Mouse (Mus musculus): Measurements from ENCODE around the gene Cgas. TPM values are rescaled to one million over a fixed set of nuclear protein-coding genes. Genes with fewer than 3 reads are reported as not detected.

Gene Cgas
- polyA plus RNA-seq, 1 experiment from 2014 or later, result 0.69 TPM

DNA sequence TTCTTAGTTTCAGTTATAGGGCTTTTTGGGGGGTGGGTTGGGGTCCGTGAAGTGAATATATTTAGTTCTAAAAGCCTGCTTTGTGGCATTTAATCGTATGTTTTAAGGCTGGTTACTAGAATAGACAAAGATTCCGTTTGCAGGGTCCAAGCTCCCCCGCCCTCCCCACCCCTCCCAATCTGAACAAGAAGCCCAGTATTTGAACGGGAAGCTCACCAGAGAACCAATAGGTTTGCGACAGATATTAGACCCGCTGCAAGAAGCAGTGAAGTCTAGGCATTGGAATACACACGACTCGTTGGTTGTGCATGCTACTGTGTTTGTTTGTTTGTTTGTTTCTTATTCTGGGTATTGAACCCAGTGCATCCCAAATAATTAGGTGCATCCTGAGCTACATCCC, 46.5 kb downstream of the Cgas start:
- H3K4me3 ChIP-seq (replicated peaks), result no peak overlapping the region
- WGBS, result 66% methylated on average over 9 of the region's 9 CpGs
- 0 out of 2 replicates have a peak overlapping the region, but pooled peaks have one; percentile 54 for H3K4me2 ChIP-seq
- H3K4me1 ChIP-seq, result peaks cover 5% of the 10 kb centered on the region
- ATAC-seq (ENCODE audit: low FRiP score), result no peak
- H3K27me3 ChIP-seq, result peaks cover 58% of the 10 kb centered on the region
- H3K9ac ChIP-seq, result no peak overlapping the region
- H3K36me3 ChIP-seq (replicated peaks), result no peaks in the 10 kb centered on the region
- no peaks in the 10 kb centered on the region for H3K9me3 ChIP-seq
- H3K27ac ChIP-seq, result no peak overlapping the region

DNA sequence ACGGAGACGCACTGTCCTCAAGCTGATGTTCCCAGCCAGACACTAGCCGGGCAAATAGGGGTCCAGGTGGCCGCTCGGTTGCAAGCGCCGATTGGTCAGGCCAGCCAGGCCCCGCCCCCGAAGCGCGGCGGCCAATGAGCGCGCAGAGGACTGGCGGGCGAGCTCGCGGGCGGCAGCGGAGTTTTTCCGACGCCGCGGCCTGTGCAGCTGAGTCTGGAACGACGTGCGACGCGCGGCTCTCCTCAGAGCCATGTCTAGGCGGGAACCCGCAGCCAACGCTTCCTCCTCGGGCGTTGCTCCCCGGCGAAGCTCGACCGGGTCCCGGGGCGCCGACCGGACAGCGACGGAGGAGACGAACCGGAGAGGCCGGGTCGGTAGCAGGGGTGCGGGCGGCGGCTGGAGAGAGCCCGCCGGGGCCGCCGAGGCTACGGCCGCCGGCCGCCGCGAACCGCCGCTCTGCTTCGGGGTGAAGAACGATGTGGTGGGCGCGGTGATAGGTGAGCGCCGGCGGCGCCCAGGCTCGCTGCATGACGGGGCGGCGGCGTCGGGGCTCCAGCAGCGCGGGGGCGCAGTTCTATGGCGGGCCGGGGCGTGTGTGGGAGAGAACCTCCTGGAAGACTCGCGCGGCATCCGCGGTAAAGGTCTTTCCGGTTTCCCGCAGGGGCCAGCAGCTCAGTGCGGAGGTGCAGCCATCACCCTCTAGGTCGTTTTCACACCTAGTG, 47.2 kb downstream of the Cgas start, which contains the start of gene Ddx43:
TSS of gene Ddx43 (plus strand) at position 148 of the 722 bp plus-strand sequence.
- Histone ChIP-seq H3K4me2 (peak within 1 kb of the TSS; percentile 54), H3K4me1 (peaks cover 5% of the 10 kb centered on the region), H3K9me3 (no peaks in the 10 kb centered on the region), H3K27me3 (peaks cover 59% of the 10 kb centered on the region), H3K27ac (no peak within 1 kb of the TSS), H3K9ac (peak within 1 kb of the TSS; percentile 29; the same call in 1 of the 2 replicates), H3K4me3 (replicated peaks) (peak within 1 kb of the TSS; percentile 38), H3K36me3 (replicated peaks) (no peaks in the 10 kb centered on the region)
- WGBS, result 5% methylated on average over 79 of the region's 93 CpGs
- ATAC-seq (ENCODE audit: low FRiP score), result peak; percentile 97

GRCm38 (mm10) chr9:78395244-78395629, 47.8 kb downstream of the Cgas start:
- ATAC-seq (ENCODE audit: low FRiP score), result peak; percentile 36; the same call in 1 of the 2 replicates
- H3K9me3 ChIP-seq, result no peaks in the 10 kb centered on the region
- H3K36me3 ChIP-seq (replicated peaks), result no peaks in the 10 kb centered on the region
- peaks cover 5% of the 10 kb centered on the region for H3K4me1 ChIP-seq
- H3K9ac ChIP-seq, result no peak overlapping the region
- H3K27me3 ChIP-seq, result peaks cover 60% of the 10 kb centered on the region
- no peak overlapping the region for H3K27ac ChIP-seq
- peak overlapping the region; percentile 54 for H3K4me2 ChIP-seq
- peak overlapping the region; percentile 38 for H3K4me3 ChIP-seq (replicated peaks)
- WGBS, result 40% methylated on average over 11 of the region's 11 CpGs

- no peak overlapping the region for H3K27ac ChIP-seq
- no peak for ATAC-seq (ENCODE audit: low FRiP score)
- H3K4me1 ChIP-seq, result peaks cover 5% of the 10 kb centered on the region
- H3K36me3 ChIP-seq (replicated peaks), result no peaks in the 10 kb centered on the region
- whole genome bisulfite sequencing, result 66% methylated on average over 7 of the region's 7 CpGs
- H3K9me3 ChIP-seq, result no peaks in the 10 kb centered on the region
- H3K27me3 ChIP-seq, result peaks cover 60% of the 10 kb centered on the region
- H3K4me2 ChIP-seq, result no peak overlapping the region
- no peak overlapping the region for H3K4me3 ChIP-seq (replicated peaks)
- H3K9ac ChIP-seq, result no peak overlapping the region
These were observed 48.4 kb downstream of the Cgas start for GRCm38 (mm10) chr9:78394602-78395001.

DNA sequence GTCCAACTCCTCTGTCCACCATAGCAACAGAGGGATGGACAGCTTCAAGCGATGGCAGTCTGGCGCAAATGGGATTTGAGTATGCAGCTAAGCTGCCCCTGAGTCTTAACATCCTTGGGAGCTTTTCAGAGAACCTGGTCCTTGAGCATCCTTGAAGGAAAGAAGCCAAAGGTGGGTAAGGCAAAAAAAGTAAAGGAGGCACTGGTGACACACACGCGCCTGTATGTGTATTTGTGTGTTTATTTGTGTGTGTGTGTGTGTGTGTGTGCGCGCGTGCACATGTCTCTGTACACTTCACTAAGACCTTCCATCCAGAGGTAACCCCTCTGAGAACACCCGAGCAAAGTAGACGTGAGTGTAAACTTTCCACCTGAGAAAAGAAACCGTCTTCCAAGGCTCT, 49.3 kb downstream of the Cgas start:
- peaks cover 5% of the 10 kb centered on the region for H3K4me1 ChIP-seq
- no peaks in the 10 kb centered on the region for H3K9me3 ChIP-seq
- H3K9ac ChIP-seq, result no peak overlapping the region
- H3K4me3 ChIP-seq (replicated peaks), result no peak overlapping the region
- no peak overlapping the region for H3K4me2 ChIP-seq
- 86% methylated on average over 10 of the region's 10 CpGs for WGBS
- peaks cover 60% of the 10 kb centered on the region for H3K27me3 ChIP-seq
- no peaks in the 10 kb centered on the region for H3K36me3 ChIP-seq (replicated peaks)
- ATAC-seq (ENCODE audit: low FRiP score), result no peak
- H3K27ac ChIP-seq, result no peak overlapping the region

- WGBS, result 61% methylated on average over 5 of the region's 5 CpGs
- ATAC-seq (ENCODE audit: low FRiP score), result no peak
- Histone ChIP-seq H3K4me2 (no peak overlapping the region), H3K27me3 (peaks cover 30% of the 10 kb centered on the region), H3K27ac (no peak overlapping the region), H3K9ac (no peak overlapping the region), H3K36me3 (replicated peaks) (no peaks in the 10 kb centered on the region), H3K4me3 (replicated peaks) (no peak overlapping the region), H3K9me3 (no peaks in the 10 kb centered on the region), H3K4me1 (no peaks in the 10 kb centered on the region)
These were observed 53.1 kb downstream of the Cgas start for GRCm38 (mm10) chr9:78389981-78390380.

GRCm38 (mm10) chr9:78386947-78387346, 56.1 kb downstream of the Cgas start:
- Histone ChIP-seq H3K36me3 (replicated peaks) (no peaks in the 10 kb centered on the region), H3K4me3 (replicated peaks) (no peak overlapping the region), H3K27me3 (peaks cover 3% of the 10 kb centered on the region; the same call in 1 of the 2 replicates), H3K9me3 (no peaks in the 10 kb centered on the region), H3K4me2 (no peak overlapping the region), H3K27ac (no peak overlapping the region), H3K4me1 (no peaks in the 10 kb centered on the region), H3K9ac (no peak overlapping the region)
- 86% methylated on average over 7 of the region's 7 CpGs for WGBS
- ATAC-seq (ENCODE audit: low FRiP score), result no peak

- 0 out of 2 replicates have a peak, but pooled peaks cover 2% of the 10 kb centered on the region for H3K27me3 ChIP-seq
- 49% methylated on average over 3 of the region's 3 CpGs for WGBS
These were observed 57.1 kb downstream of the Cgas start for GRCm38 (mm10) chr9:78385893-78386292.

More at GRCm38 (mm10) chr9:78385893-78386292, 57.1 kb downstream of the Cgas start:
- Histone ChIP-seq H3K9ac (no peak overlapping the region), H3K4me1 (no peaks in the 10 kb centered on the region), H3K4me3 (replicated peaks) (no peak overlapping the region), H3K9me3 (no peaks in the 10 kb centered on the region), H3K4me2 (no peak overlapping the region), H3K27ac (no peak overlapping the region), H3K36me3 (replicated peaks) (no peaks in the 10 kb centered on the region)
- ATAC-seq (ENCODE audit: low FRiP score), result no peak

Small RNAs within 50 kb of the gene (microRNA-seq; reads per million reads assigned to microRNA genes)
- not detected for gene Gm26377

Other genes with a start within 250 kb of the Cgas start
- gene Gsta1, start 212.6 kb downstream of the Cgas start, polyA plus RNA-seq (2016; fragmentation: Nextera tagmentation; extraction: Ambion mirVana), result not detected in 2 replicates
- gene Gm3776, start 186.1 kb downstream of the Cgas start, polyA plus RNA-seq (2016; fragmentation: Nextera tagmentation; extraction: Ambion mirVana), result not detected in 2 replicates
- gene Gm10639, start 153.3 kb downstream of the Cgas start, polyA plus RNA-seq (2016; fragmentation: Nextera tagmentation; extraction: Ambion mirVana), result not detected in 2 replicates
- gene Omt2a, start 128.4 kb downstream of the Cgas start, polyA plus RNA-seq (2016; fragmentation: Nextera tagmentation; extraction: Ambion mirVana), result not detected in 2 replicates
- not detected in 2 replicates for gene Omt2b, start 115.6 kb downstream of the Cgas start, polyA plus RNA-seq (2016; fragmentation: Nextera tagmentation; extraction: Ambion mirVana)
- gene Gsta2, start 87.4 kb downstream of the Cgas start, polyA plus RNA-seq (2016; fragmentation: Nextera tagmentation; extraction: Ambion mirVana), result not detected in 2 replicates
- gene Dppa5a, start 75.1 kb downstream of the Cgas start, polyA plus RNA-seq (2016; fragmentation: Nextera tagmentation; extraction: Ambion mirVana), result 0.81 and 1.8 TPM in 2 replicates
- 5.6 and 6.3 TPM in 2 replicates for gene Ooep, start 64.5 kb downstream of the Cgas start, polyA plus RNA-seq (2016; fragmentation: Nextera tagmentation; extraction: Ambion mirVana)
- gene Ddx43, start 47.5 kb downstream of the Cgas start, polyA plus RNA-seq (2016; fragmentation: Nextera tagmentation; extraction: Ambion mirVana), result 0.17 and 0.27 TPM in 2 replicates
- gene Mto1, start 5.0 kb upstream of the Cgas start, polyA plus RNA-seq (2016; fragmentation: Nextera tagmentation; extraction: Ambion mirVana), result 24.4 and 26.1 TPM in 2 replicates
- gene Gm17324, start 5.5 kb upstream of the Cgas start, polyA plus RNA-seq (2016; fragmentation: Nextera tagmentation; extraction: Ambion mirVana), result 0.68 and 0.75 TPM in 2 replicates
- gene Eef1a1, start 45.9 kb upstream of the Cgas start, polyA plus RNA-seq (2016; fragmentation: Nextera tagmentation; extraction: Ambion mirVana), result 3,508 and 3,592 TPM in 2 replicates
- gene Slc17a5, start 144.8 kb upstream of the Cgas start, polyA plus RNA-seq (2016; fragmentation: Nextera tagmentation; extraction: Ambion mirVana), result 13.5 and 13.7 TPM in 2 replicates
- gene Cd109, start 172.3 kb upstream of the Cgas start, polyA plus RNA-seq (2016; fragmentation: Nextera tagmentation; extraction: Ambion mirVana), result 3.6 and 4.1 TPM in 2 replicates

All from forebrain, embryonic 12.5 days (tissue).